Mouse (Mus musculus) embryonic fibroblast, embryonic 13.5 days (primary cell): ENCODE results near the gene Slc39a1.

Experiments used
- CTCF ChIP-seq: IDR thresholded peaks from 2 replicates; pipeline ENCODE4 v1.5.1; 2011; ENCODE audit warnings: mild to moderate bottlenecking, control low read depth, low read length, moderate library complexity, borderline replicate concordance; ENCODE audit not compliant: insufficient read depth
- POLR2A ChIP-seq: IDR thresholded peaks from 2 replicates; pipeline ENCODE4 v1.6.1; 2011; ENCODE audit warnings: low read depth, mild to moderate bottlenecking, control low read depth, low read length, moderate library complexity

DNA sequence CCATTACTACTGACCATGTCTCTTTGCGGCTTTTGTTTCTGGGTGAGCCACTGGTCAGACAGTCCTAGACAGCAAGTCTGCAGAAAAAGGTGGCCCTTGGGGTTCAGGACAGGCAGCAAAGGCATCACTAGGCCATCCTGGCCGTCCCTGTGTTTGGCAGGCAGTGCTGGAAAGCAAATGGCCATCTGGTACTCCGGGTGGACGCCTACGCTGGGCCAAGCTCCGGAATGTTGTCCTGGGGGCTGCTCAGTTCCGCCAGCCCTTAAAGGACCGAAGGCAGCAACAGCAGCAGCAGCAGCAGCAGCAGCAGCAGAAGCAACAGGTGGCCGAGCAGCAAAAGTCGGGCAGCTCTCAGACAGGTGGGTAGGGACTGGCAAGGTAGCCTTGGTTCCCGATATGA, 27.3 kb downstream of the Slc39a1 start:
- TF ChIP-seq CTCF, result no peak
- no peak for TF ChIP-seq POLR2A
